Mouse (Mus musculus) kidney, embryonic 16.5 days (tissue): ENCODE results near the gene Camk2n2. TPM values are rescaled to one million over a fixed set of nuclear protein-coding genes. Genes with fewer than 3 reads are reported as not detected.

ENCODE experiments used
- ATAC-seq: fragments of 200-750 bp; cut with Nextera tagmentation; 2 replicates; pipeline ENCODE4 v1.8.0; 2017; ENCODE audit warnings: moderate TSS enrichment; ENCODE audit not compliant: low FRiP score, low TSS enrichment
- H3K27ac ChIP-seq: fragments of 300-500 bp; sonication (generic); 2 replicates; pipeline ENCODE4 v1.5.1; 2014; ENCODE audit warnings: low read length
- H3K27me3 ChIP-seq: fragments of 300-500 bp; sonication (generic); 2 replicates; pipeline ENCODE4 v1.6.1; 2014; ENCODE audit warnings: low read length, control low read depth, mixed read lengths; ENCODE audit not compliant: insufficient read depth
- H3K36me3 ChIP-seq: fragments of 300-500 bp; sonication (generic); 2 replicates; pipeline ENCODE4 v1.6.1; 2014; ENCODE audit warnings: low read length, control low read depth, mixed read lengths; ENCODE audit not compliant: insufficient read depth
- H3K4me1 ChIP-seq: fragments of 300-500 bp; sonication (generic); 2 replicates; pipeline ENCODE4 v1.6.1; 2014; ENCODE audit warnings: low read length, control low read depth, mixed read lengths; ENCODE audit not compliant: insufficient read depth
- H3K4me2 ChIP-seq: fragments of 300-500 bp; sonication (generic); replicated peaks from 2 replicates; pipeline ENCODE4 v1.6.1; 2014; ENCODE audit warnings: low read depth, low read length
- H3K4me3 ChIP-seq: fragments of 300-500 bp; sonication (generic); 2 replicates; pipeline ENCODE4 v1.5.1; 2014; ENCODE audit warnings: mild to moderate bottlenecking, low read length
- H3K9ac ChIP-seq: fragments of 300-500 bp; sonication (generic); replicated peaks from 2 replicates; pipeline ENCODE4 v1.6.1; 2014; ENCODE audit warnings: low read length
- H3K9me3 ChIP-seq: fragments of 300-500 bp; sonication (generic); 2 replicates; pipeline ENCODE4 v1.6.1; 2016; ENCODE audit warnings: low read length, control low read depth
- WGBS: fragments of 180-500 bp; shearing (Covaris S2); extraction: QIAGEN DNeasy Blood & Tissue Kit; methylation state at CpG from one replicate; pipeline ENCODE4 v1.1.7; 2014; 5-methylcytosine and 5-hydroxymethylcytosine counted together
- polyA plus RNA-seq: library from polyadenylated mRNA; unstranded; fragments of >200 nt; fragmentation: Nextera tagmentation; extraction: Ambion mirVana; gene quantifications from 2 replicates; pipeline ENCODE4 v1.2.1, GENCODE M21; 2015

Gene Camk2n2
- polyA plus RNA-seq, 1 experiment from 2014 or later = 0.84 TPM

DNA sequence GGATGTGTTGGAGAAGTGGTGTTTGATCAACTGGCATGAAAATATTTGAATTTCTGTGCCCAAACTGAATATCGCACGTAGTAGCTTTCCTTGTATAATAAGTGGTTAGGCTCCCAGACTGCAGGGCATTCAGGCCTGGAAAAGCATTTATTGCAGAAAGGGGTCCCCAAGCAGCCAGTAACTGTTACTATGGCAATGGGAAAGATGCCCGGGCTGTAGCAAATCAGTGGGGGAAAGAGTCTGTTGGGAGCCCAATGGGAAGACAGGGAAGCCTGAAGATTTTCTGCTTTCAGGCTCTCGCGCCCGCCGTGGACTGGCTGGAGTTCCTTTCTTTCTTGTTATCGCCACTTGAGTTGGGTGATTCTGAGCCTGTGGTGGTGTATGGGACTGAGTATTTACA, 17.3 kb upstream of the Camk2n2 start:
- H3K9ac ChIP-seq = no peak overlapping the region
- ATAC-seq = no peak
- no peaks in the 10 kb centered on the region for H3K9me3 ChIP-seq
- no peaks in the 10 kb centered on the region for H3K27me3 ChIP-seq
- H3K27ac ChIP-seq = no peak overlapping the region
- no peaks in the 10 kb centered on the region for H3K4me1 ChIP-seq
- no peak overlapping the region for H3K4me3 ChIP-seq
- WGBS = 78% methylated on average over 8 of the region's 8 CpGs
- H3K36me3 ChIP-seq = no peaks in the 10 kb centered on the region
- H3K4me2 ChIP-seq = no peak overlapping the region

DNA sequence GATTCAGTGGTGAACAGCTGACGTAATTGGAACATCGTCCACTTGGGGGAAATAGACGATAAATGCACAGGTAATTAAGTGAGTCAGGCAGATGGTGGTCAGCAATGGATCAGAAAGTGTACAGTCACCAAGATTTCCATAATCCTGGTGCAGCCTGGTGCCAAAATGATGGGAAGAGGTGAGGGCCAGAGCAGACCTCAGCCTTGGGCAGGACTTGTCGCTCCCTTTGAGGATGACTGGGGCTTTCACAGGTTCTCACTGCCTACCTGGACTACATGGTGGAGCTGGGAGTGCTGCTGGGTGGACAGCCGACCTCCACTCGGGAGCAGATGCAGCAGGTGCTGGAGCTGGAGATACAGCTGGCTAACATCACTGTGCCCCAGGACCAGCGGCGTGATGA, 16.3 kb upstream of the Camk2n2 start:
- Histone ChIP-seq H3K4me1 (no peaks in the 10 kb centered on the region), H3K9ac (no peak overlapping the region), H3K9me3 (no peaks in the 10 kb centered on the region), H3K4me2 (no peak overlapping the region), H3K27me3 (no peaks in the 10 kb centered on the region), H3K36me3 (no peaks in the 10 kb centered on the region), H3K27ac (no peak overlapping the region), H3K4me3 (no peak overlapping the region)
- no peak for ATAC-seq
- 74% methylated on average over 8 of the region's 8 CpGs for WGBS

DNA sequence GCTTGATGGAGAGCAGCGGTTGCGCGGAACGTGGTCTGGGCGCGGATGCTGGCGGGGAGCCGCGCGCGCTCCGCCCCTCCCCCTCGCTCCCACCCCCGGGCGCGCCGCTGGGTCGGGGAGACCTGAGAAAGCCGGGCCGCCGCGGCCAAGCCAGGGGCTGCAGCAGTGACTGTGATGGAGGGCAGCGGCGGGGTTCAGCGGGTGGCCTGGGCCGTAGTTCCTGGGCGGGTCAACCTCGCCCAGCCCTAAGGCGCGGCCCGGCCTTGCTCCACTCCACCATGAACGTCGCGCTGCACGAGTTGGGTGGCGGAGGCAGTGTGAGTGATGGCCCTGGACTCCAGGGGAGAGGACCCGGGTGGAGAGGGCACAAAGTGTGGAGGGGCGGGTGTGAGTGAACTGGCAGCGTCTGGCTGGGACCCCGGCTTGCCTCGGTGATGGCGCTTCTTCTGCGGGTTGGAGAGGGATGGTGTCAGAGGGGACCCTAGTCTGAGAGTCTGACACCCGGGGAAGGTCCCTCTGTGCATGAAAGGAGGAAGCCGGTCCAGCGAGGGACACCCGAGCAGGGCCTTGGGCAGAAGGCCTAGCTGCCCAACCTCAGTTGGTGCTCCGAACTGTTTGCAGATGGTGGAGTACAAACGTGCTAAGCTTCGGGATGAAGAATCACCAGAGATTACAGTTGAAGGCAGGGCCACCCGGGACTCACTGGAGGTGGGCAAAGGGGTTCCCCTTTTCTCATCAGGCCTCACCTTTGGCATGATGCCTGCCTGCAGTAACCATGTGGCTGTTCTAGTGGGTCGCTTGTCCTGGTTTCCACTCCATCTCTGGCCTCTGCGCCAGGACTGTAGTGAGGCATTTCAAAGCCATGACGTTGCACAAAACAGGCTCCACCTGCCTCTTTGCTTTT, 8.9 kb upstream of the Camk2n2 start, which contains the start of gene Ece2:
Ece2 (plus strand) TSS at position 98 of the 904 bp plus-strand sequence.
- Histone ChIP-seq H3K4me1 (peaks cover 12% of the 10 kb centered on the region), H3K9me3 (no peaks in the 10 kb centered on the region), H3K9ac (peak within 1 kb of the TSS; percentile 71), H3K27ac (no peak within 1 kb of the TSS), H3K4me3 (peak within 1 kb of the TSS; percentile 61), H3K36me3 (no peaks in the 10 kb centered on the region), H3K4me2 (peak within 1 kb of the TSS; percentile 96), H3K27me3 (peaks cover 16% of the 10 kb centered on the region)
- ATAC-seq = peak; percentile 80; the same call in 1 of the 2 replicates
- 7% methylated on average over 54 of the region's 54 CpGs for WGBS

DNA sequence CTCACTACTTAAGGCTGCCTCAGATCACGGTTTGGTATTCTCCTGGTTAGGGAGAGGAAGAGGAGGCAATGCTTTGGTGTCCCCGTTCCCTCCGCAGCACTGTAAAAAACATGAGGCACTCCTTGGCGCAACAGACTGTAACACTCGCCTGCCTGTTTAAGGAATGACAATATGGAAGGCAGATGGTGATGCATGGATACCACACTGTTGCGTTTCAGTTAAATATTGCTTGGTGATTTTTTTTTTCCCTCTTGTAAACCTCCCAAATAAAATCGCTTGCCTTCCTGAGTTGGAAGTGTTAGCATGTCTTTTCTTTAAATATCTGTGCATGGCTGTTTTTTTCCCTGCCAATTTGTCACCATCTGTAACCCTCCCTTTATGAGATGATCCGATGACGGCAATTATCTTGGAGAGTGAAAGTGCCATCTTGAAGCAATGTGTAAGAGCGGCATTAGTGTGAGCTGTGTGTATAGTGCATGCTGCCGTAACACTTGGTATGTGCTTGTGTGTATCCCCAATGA, 7.8 kb upstream of the Camk2n2 start:
- no peak for ATAC-seq
- peaks cover 16% of the 10 kb centered on the region for H3K27me3 ChIP-seq
- H3K36me3 ChIP-seq = no peaks in the 10 kb centered on the region
- H3K4me2 ChIP-seq = peak overlapping the region; percentile 96; the same call in 1 of the 2 replicates
- WGBS = 54% methylated on average over 11 of the region's 11 CpGs
- no peak overlapping the region for H3K4me3 ChIP-seq
- H3K9ac ChIP-seq = no peak overlapping the region
- H3K4me1 ChIP-seq = peaks cover 12% of the 10 kb centered on the region
- no peak overlapping the region for H3K27ac ChIP-seq
- H3K9me3 ChIP-seq = no peaks in the 10 kb centered on the region

DNA sequence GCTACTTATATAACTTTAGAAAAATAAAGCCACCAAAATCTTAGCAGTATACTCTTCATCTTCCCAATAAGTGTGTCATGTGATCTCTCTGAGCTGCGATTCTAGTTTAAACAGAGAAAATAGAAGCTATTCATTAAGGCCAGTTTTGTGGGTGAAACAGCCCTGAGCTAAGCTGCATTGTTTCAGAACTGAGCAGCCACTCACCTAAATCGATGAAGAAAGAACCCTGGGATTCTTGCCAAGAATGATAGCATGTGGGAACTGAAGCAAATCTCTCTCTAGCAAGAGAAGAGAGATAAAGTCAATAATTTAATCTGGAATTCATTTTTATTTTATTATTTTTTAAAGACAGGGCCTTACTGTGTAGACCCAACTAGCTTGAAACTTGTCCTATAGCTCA, 2.1 kb upstream of the Camk2n2 start:
- Histone ChIP-seq H3K4me3 (no peak overlapping the region), H3K27ac (no peak overlapping the region), H3K9ac (no peak overlapping the region), H3K4me1 (peaks cover 26% of the 10 kb centered on the region), H3K9me3 (no peaks in the 10 kb centered on the region), H3K36me3 (0 out of 2 replicates have a peak, but pooled peaks cover 5% of the 10 kb centered on the region), H3K27me3 (peaks cover 24% of the 10 kb centered on the region), H3K4me2 (no peak overlapping the region)
- WGBS = 54% methylated on average over 2 of the region's 2 CpGs
- no peak for ATAC-seq

DNA sequence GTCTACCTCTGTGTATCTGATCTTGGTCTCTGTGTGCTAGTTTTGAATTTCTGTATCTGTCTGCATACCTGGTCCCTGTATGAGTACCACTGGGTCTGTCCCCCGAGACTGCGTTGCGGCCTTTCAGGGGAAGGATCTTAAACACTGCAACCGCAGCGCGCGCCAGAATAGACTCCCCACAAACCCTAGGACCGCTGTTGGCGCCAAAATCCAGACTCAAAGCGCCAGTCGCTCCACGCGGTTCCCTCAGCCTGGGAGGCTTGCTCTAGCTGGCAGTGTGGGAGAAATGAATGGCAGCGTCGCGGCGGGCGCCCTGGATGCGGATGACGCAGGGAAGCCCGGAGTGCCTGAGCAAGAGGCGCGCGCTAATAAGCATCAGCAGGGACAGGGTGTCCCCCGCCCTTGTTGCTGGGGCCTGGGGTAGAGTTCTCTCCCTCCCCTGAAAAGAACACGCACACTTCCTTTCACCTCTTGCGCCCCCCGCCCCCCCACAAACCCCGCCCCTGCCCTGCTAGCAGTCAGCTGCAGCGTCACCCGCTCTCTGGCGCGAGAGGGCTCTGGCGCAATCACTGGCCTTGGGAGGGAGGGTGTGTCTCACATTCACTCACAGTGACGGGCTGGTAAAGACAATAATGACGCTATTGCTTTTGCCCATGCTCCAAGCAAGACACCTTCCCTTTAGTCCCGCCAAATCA, 1.1 kb upstream of the Camk2n2 start:
- no peaks in the 10 kb centered on the region for H3K9me3 ChIP-seq
- peak overlapping the region; percentile 76 for H3K4me3 ChIP-seq
- ATAC-seq = peak; percentile 50
- no peak overlapping the region; the same call in 1 of the 2 replicates for H3K27ac ChIP-seq
- WGBS = under 1% methylated on average over 36 of the region's 37 CpGs
- H3K4me1 ChIP-seq = peaks cover 26% of the 10 kb centered on the region
- peak overlapping the region; percentile 74 for H3K9ac ChIP-seq
- H3K4me2 ChIP-seq = peak overlapping the region; percentile 100
- H3K27me3 ChIP-seq = peaks cover 23% of the 10 kb centered on the region
- H3K36me3 ChIP-seq = 0 out of 2 replicates have a peak, but pooled peaks cover 5% of the 10 kb centered on the region

DNA sequence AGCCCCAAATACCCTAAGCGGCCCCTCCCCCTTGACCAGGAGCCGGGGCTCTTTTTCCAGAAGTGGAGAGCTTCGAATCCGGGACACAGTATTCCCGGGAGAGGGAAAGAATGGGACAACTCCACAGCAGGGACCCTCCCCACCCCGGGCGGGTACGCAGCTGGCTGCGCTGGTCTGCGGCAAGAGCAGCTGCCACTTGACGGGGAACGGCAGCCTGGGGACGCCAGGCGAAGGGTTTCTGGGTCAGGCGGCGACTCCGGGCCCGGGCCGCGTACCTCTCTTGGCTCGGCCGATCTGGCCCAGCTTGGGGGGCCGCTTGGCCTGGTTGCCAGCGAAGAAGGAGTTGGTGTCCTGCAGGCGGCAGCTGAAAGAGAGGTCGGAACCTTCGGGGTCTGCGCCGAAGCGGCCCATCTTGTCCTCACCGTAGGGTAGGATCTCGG, 316 bp downstream of the Camk2n2 start:
- no peaks in the 10 kb centered on the region for H3K9me3 ChIP-seq
- H3K36me3 ChIP-seq = 0 out of 2 replicates have a peak, but pooled peaks cover 5% of the 10 kb centered on the region
- H3K27ac ChIP-seq = no peak overlapping the region
- peaks cover 26% of the 10 kb centered on the region for H3K4me1 ChIP-seq
- H3K4me3 ChIP-seq = peak overlapping the region; percentile 76
- H3K27me3 ChIP-seq = peaks cover 23% of the 10 kb centered on the region
- ATAC-seq = peak; percentile 2; the same call in 1 of the 2 replicates
- H3K4me2 ChIP-seq = peak overlapping the region; percentile 100
- WGBS = under 1% methylated on average over 32 of the region's 32 CpGs
- peak overlapping the region; percentile 74 for H3K9ac ChIP-seq

DNA sequence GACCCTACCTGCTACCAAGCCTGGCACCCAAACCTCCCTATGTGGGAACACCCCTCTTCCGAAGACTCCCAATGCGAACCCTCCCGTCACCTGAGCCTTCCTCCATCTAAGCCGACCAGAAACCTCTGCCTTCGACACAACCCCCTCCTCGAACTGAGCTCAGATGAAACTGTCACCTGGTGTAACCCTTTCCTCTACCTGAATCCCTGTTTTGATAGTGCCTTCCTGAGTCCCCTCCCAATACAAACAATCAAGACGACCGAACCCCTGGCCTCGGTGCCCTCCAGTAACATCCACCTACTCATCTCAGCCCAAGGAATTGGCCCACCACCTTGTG, 720 bp downstream of the Camk2n2 start:
- no peak overlapping the region for H3K27ac ChIP-seq

DNA sequence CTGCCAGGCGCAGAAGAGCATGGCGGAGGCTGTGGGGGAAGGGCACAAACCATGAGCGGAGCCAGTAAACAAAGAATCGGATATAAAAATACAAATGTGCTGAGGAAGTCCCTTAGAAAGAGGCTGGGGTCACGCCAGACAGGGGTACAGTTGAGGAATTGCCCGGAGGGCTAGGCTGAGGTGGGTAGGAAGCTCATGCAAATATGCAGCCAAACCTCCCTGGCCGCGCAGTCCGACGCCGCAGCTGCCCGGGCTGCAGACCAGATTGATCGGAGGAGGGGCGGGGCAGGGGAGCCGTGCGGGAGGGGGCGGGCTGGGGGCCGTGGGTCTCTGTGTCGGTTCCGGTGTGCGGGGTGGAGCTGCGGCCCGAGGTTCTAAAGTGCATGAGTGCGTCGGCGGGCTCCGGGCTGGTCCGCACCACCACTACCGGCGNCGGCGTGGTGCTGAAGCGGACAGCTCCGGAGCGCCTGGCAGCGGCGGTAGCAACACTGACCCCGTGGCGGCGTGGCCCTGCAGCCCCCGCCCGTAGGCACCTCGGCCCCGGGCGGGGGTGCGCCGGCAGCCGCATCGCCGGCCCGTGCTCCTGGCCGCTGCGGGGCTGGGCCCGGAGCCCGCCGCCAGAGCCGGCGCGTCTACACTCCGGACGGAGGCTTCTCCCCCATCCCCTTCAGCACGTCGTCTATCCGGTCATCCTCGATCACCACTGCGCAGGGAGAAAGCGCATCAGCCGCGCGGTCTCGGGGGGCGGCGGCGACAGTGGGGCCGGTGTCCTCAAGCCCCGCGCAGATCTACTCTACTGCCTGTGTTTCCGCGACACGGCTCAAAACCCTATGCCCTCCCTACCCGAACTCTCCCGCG, 1.3 kb downstream of the Camk2n2 start:
- Histone ChIP-seq H3K4me3 (peak overlapping the region; percentile 76), H3K27ac (no peak overlapping the region), H3K36me3 (0 out of 2 replicates have a peak, but pooled peaks cover 5% of the 10 kb centered on the region), H3K4me2 (peak overlapping the region; percentile 100), H3K4me1 (peaks cover 26% of the 10 kb centered on the region), H3K27me3 (peaks cover 23% of the 10 kb centered on the region), H3K9me3 (no peaks in the 10 kb centered on the region), H3K9ac (no peak overlapping the region)
- ATAC-seq = peak; percentile 28; the same call in 1 of the 2 replicates
- 2% methylated on average over 82 of the region's 83 CpGs for WGBS

More for the DNA sequence above, 720 bp downstream of the Camk2n2 start:
- H3K9ac ChIP-seq = no peak overlapping the region
- H3K36me3 ChIP-seq = 0 out of 2 replicates have a peak, but pooled peaks cover 5% of the 10 kb centered on the region
- H3K27me3 ChIP-seq = peaks cover 23% of the 10 kb centered on the region
- H3K4me3 ChIP-seq = peak overlapping the region; percentile 76
- under 1% methylated on average over 9 of the region's 9 CpGs for WGBS
- 0 out of 2 replicates have a peak, but pooled peaks have one; percentile 5 for ATAC-seq
- H3K4me2 ChIP-seq = peak overlapping the region; percentile 100
- no peaks in the 10 kb centered on the region for H3K9me3 ChIP-seq
- peaks cover 26% of the 10 kb centered on the region for H3K4me1 ChIP-seq
